Mouse (Mus musculus): ENCODE results near the gene Msi2.
A peak's percentile ranks its signal among the peaks of the same experiment; 100 is the strongest.

The Msi2 gene

GRCm38 (mm10) chr11:88425631-88426101 lies 292.6 kb downstream of the Msi2 start:
- DNase-seq (ENCODE audit: extremely low read depth, insufficient read length, low spot score) = no peak

GRCm38 (mm10) chr11:88424034-88424767 lies 294.1 kb downstream of the Msi2 start:
- no peak for DNase-seq (ENCODE audit: extremely low read depth, insufficient read length, low spot score)

GRCm38 (mm10) chr11:88421057-88421578 lies 297.2 kb downstream of the Msi2 start:
- no peak for DNase-seq (ENCODE audit: extremely low read depth, insufficient read length, low spot score)

- no peak for DNase-seq (ENCODE audit: extremely low read depth, insufficient read length, low spot score)
Measured at GRCm38 (mm10) chr11:88419657-88420366, 298.5 kb downstream of the Msi2 start.

- no peak for DNase-seq (ENCODE audit: extremely low read depth, insufficient read length, low spot score)
Measured at GRCm38 (mm10) chr11:88419064-88419463, 299.2 kb downstream of the Msi2 start.

- no peak for DNase-seq (ENCODE audit: extremely low read depth, insufficient read length, low spot score)
Measured at GRCm38 (mm10) chr11:88414157-88414870, 304.0 kb downstream of the Msi2 start.

GRCm38 (mm10) chr11:88412423-88413094 lies 305.8 kb downstream of the Msi2 start:
- no peak for DNase-seq (ENCODE audit: extremely low read depth, insufficient read length, low spot score)

GRCm38 (mm10) chr11:88408305-88408704 lies 310.0 kb downstream of the Msi2 start:
- no peak for DNase-seq (ENCODE audit: extremely low read depth, insufficient read length, low spot score)

- DNase-seq (ENCODE audit: extremely low read depth, insufficient read length, low spot score) = no peak
Measured at GRCm38 (mm10) chr11:88406408-88406915, 311.9 kb downstream of the Msi2 start.

GRCm38 (mm10) chr11:88404816-88405613 lies 313.3 kb downstream of the Msi2 start:
- DNase-seq (ENCODE audit: extremely low read depth, insufficient read length, low spot score) = no peak

GRCm38 (mm10) chr11:88404247-88404677 lies 314.1 kb downstream of the Msi2 start:
- DNase-seq (ENCODE audit: extremely low read depth, insufficient read length, low spot score) = no peak

GRCm38 (mm10) chr11:88402290-88402689 lies 316.0 kb downstream of the Msi2 start:
- DNase-seq (ENCODE audit: extremely low read depth, insufficient read length, low spot score) = no peak

GRCm38 (mm10) chr11:88401333-88401732 lies 317.0 kb downstream of the Msi2 start:
- no peak for DNase-seq (ENCODE audit: extremely low read depth, insufficient read length, low spot score)

GRCm38 (mm10) chr11:88400926-88401325 lies 317.4 kb downstream of the Msi2 start:
- no peak for DNase-seq (ENCODE audit: extremely low read depth, insufficient read length, low spot score)

GRCm38 (mm10) chr11:88400235-88400634 lies 318.1 kb downstream of the Msi2 start:
- DNase-seq (ENCODE audit: extremely low read depth, insufficient read length, low spot score) = peak; percentile 61

GRCm38 (mm10) chr11:88399431-88399830 lies 318.9 kb downstream of the Msi2 start:
- DNase-seq (ENCODE audit: extremely low read depth, insufficient read length, low spot score) = no peak

- no peak for DNase-seq (ENCODE audit: extremely low read depth, insufficient read length, low spot score)
Measured at GRCm38 (mm10) chr11:88399028-88399427, 319.3 kb downstream of the Msi2 start.

- DNase-seq (ENCODE audit: extremely low read depth, insufficient read length, low spot score) = no peak
Measured at GRCm38 (mm10) chr11:88395076-88395990, 323.0 kb downstream of the Msi2 start.
